Mouse (Mus musculus): ENCODE measurements around the gene Lcmt2.

The Lcmt2 gene

DNA sequence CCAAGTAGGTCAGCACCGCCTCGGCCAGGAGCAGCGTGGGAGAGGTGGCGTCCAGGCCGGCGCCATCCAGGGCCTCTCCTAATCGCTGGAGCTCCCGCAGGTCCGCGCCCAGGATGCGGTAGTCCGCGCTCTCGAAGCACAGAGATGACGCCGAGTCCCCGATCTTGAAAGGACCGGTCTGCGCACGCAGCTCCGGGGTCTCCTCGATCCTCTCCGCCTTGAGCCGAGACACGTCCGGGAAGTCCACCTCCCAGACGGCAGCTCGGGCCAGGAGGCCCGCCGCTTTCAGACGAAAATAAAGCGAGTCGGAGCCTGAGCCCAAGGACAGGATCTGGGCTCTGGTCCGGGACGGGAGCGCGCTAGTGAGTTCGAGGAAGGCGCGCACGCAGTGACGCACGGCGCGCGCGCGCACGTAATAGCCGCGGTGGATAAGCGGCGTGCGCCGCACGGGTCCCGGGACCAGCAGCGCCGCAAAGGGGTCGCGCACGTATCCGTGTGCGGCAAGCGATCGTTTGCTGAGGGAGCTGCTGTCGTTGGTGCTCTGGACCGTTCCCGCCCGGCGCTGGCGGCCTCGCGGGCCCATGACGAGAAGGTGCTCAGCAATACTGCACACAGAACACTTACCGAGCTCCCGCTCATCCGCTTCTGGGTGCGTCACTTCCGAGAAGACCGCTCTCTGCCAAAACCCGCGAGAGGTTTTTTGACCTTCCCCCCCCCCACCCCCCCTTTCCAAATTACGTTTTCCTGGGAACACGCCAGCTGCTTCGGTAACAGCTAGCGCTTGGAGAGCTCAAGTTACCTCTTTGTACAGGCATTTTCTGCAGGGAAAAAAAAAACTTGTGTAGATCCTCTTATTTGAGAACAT lies at the start of gene Lcmt2, which contains the start of gene Adal:
Gene Lcmt2 (minus strand): TSS at position 636 of the 865 bp plus-strand sequence.
Gene Adal (plus strand): TSS at position 411 of the 865 bp plus-strand sequence.
- Histone ChIP-seq H3K27me3 (ENCODE audit: control insufficient read depth, insufficient read depth, low read length, poor library complexity, severe bottlenecking) (no peaks in the 10 kb centered on the region), H3K36me3 (ENCODE audit: control insufficient read depth, insufficient read depth, low read length, poor library complexity, severe bottlenecking) (peaks cover 2% of the 10 kb centered on the region; the same call in 1 of the 2 replicates)
- peak; percentile 86 for DNase-seq (ENCODE audit: low read depth, low spot score)

DNA sequence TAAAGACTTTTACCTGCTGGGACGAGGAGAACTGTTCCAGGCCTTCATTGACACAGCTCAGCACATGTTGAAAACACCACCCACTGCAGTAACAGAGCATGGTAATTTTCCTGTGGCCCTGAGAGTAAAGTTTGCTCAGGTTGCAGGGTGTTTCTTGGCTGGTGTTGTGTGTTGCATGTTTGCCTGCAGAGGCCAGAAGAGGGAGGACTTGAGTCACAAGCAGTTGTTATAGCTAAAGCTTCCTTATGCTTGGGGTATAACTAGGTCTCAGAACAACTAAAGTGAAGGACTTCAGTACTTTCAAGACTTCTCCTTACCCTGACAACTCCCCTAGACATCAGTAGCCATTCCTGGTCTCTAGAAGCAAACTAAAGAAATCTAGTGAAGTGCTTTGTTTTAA lies 48.1 kb upstream of the Lcmt2 start:
- Histone ChIP-seq H3K27me3 (ENCODE audit: control insufficient read depth, insufficient read depth, low read length, poor library complexity, severe bottlenecking) (no peaks in the 10 kb centered on the region), H3K36me3 (ENCODE audit: control insufficient read depth, insufficient read depth, low read length, poor library complexity, severe bottlenecking) (peaks cover 24% of the 10 kb centered on the region)
- DNase-seq (ENCODE audit: low read depth, low spot score) = no peak

DNA sequence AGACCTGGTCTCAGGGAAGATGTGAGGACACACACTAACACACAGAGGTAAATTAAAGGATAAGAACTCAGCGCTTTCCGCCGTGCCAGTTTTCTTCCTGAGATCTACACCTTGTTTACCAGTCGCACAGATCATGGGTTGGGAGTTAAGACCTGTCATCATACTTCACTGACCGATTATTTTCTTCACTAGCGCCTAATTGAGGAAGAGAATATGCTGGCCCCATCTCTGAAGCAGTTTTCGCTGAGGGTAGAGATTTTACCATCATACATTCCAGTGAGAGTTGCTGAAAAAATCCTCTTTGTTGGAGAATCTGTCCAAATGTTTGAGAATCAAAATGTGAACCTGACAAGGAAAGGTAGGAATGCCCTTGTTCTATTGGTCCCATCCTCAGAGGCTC lies 43.7 kb upstream of the Lcmt2 start:
- no peak for DNase-seq (ENCODE audit: low read depth, low spot score)
- Histone ChIP-seq H3K36me3 (ENCODE audit: control insufficient read depth, insufficient read depth, low read length, poor library complexity, severe bottlenecking) (peaks cover 28% of the 10 kb centered on the region), H3K27me3 (ENCODE audit: control insufficient read depth, insufficient read depth, low read length, poor library complexity, severe bottlenecking) (no peaks in the 10 kb centered on the region)

DNA sequence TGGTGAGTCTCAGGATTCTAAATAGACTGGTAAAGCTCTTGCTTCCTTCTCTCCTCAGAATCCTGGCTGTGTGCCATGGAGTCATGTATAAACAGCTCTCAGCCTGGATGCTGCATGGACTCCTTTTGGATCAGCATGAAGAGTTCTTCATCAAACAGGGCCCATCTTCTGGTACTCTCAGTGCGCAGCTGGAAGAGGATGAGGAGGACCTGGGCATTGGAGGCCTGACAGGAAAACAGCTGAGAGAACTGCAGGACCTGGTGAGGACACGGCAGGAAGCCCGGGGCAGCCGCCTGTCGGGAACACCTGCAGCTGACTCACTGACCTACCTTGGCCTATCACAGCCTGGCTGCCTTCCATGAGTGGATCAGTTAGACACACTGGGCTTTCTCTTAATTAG lies 43.0 kb upstream of the Lcmt2 start:
- Histone ChIP-seq H3K27me3 (ENCODE audit: control insufficient read depth, insufficient read depth, low read length, poor library complexity, severe bottlenecking) (no peaks in the 10 kb centered on the region), H3K36me3 (ENCODE audit: control insufficient read depth, insufficient read depth, low read length, poor library complexity, severe bottlenecking) (peaks cover 33% of the 10 kb centered on the region)
- DNase-seq (ENCODE audit: low read depth, low spot score) = no peak

DNA sequence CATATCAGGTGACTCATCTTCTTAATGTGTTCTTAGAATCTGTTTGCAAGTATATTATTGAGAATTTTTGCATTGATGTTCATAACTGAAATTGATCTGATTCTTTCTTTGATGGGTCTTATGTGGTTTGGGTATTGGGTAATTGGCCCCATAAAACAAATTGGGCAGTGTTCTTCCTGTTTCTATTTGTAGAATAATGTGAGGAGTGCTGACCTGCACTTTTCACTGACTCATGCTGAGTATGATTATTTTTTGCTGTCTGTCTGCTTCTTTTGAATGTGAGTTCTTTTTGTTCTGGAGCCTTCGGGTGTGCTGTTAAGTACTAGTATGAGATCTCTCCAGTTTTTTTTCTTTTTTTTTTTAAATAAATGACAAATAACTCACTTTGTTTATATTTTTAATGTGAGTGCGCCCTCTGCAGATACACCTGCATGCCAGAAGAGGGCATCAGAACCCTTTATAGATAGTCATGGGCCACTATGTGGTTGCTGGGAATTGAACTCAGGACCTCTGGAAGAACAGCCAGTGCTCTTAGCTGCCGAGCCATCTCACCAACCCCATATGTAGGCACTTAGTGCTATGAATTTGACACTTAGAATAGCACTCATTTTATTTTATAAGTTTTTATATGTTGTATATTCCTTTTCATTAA lies 38.5 kb upstream of the Lcmt2 start:
- DNase-seq (ENCODE audit: low read depth, low spot score) = peak; percentile 8
- no peaks in the 10 kb centered on the region for H3K27me3 ChIP-seq (ENCODE audit: control insufficient read depth, insufficient read depth, low read length, poor library complexity, severe bottlenecking)
- H3K36me3 ChIP-seq (ENCODE audit: control insufficient read depth, insufficient read depth, low read length, poor library complexity, severe bottlenecking) = peaks cover 19% of the 10 kb centered on the region

DNA sequence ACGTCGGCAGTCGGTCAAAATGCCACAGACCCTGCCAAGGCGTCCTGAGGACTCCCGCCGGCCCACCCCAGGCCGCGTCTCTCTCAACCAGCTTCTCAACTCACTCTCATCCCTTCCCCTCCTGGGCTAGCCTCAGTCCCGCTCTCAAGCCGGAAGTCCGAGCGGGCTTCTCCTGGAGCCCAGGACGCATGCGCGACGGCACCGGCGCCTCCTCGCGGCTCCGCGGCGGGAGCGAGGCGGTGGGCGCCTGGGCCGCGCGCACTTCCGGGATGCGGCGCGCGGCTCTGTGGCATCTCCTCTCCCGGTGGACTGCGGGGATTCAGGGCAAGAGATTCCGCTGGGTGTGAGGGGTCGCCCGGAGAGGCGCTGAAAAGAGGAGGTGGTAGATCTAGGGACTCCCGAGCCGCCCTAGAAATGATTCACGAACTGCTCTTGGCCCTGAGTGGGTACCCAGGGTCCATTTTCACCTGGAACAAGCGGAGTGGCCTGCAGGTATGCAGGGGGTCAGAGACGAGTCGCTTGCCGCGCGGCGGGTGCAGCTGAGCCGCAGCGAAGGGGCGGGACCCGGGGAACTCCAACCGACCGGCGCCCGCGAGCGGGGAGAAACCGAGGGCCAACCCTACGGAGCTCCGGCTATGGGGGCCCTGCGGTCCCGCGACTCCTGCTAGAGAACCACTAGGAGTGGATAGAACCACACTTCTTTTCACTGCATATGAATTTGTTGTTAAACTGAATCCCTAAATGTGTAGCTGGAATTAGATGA lies 30.7 kb upstream of the Lcmt2 start, which contains the start of gene Zscan29:
Gene Zscan29 (minus strand): TSS at position 146 of the 763 bp plus-strand sequence.
- peaks cover 5% of the 10 kb centered on the region; the same call in 1 of the 2 replicates for H3K36me3 ChIP-seq (ENCODE audit: control insufficient read depth, insufficient read depth, low read length, poor library complexity, severe bottlenecking)
- peak; percentile 92 for DNase-seq (ENCODE audit: low read depth, low spot score)
- H3K27me3 ChIP-seq (ENCODE audit: control insufficient read depth, insufficient read depth, low read length, poor library complexity, severe bottlenecking) = no peaks in the 10 kb centered on the region

DNA sequence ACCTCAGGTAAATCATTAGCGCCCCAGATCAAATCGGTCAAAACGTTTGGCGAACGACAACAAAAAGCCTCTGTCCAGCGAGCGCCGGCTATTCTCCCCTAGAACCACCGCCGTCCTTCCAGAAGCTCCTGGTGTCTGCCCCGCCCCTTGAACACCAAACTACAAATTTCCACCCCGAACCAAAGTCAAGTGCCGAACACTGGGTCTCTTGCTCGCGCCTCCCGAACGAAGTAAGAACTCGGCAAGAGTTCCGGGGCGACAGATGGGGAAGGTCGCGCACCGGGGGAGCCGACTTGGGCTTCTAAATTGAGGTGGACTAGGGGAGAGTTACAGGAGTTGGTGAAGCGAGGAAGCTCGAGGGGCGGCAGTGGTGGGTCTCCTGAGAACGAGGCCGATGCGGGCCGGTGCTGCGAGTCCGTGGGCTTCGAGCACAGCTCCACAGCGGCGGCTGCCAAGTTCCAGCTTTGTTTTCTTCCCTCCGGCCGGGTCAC lies 30.1 kb upstream of the Lcmt2 start, which contains the start of gene Tubgcp4:
Gene Tubgcp4 (plus strand): TSS at position 174 of the 491 bp plus-strand sequence.
- no peaks in the 10 kb centered on the region for H3K27me3 ChIP-seq (ENCODE audit: control insufficient read depth, insufficient read depth, low read length, poor library complexity, severe bottlenecking)
- DNase-seq (ENCODE audit: low read depth, low spot score) = peak; percentile 42
- peaks cover 7% of the 10 kb centered on the region; the same call in 1 of the 2 replicates for H3K36me3 ChIP-seq (ENCODE audit: control insufficient read depth, insufficient read depth, low read length, poor library complexity, severe bottlenecking)

DNA sequence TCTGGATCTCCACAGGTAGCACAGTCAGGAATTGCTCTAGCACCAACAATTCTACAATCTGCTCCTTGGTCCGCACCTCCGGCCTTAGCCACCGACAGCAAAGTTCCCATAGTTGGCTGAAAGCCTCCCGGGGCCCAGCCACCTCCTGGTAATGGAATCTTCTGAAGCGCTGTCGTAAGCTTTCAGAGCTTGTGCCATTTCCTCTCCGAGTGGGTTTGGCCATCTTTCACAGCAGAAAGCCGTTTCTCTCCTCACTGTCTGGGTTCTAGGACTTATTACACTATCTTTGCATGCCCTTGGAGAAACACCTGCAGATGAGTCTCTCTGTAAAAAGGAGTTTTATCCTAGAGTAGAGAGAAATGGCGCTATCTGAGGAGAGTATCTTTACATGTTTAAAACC lies 29.4 kb upstream of the Lcmt2 start:
- DNase-seq (ENCODE audit: low read depth, low spot score) = peak; percentile 30
- 0 out of 2 replicates have a peak, but pooled peaks cover 5% of the 10 kb centered on the region for H3K36me3 ChIP-seq (ENCODE audit: control insufficient read depth, insufficient read depth, low read length, poor library complexity, severe bottlenecking)
- no peaks in the 10 kb centered on the region for H3K27me3 ChIP-seq (ENCODE audit: control insufficient read depth, insufficient read depth, low read length, poor library complexity, severe bottlenecking)

DNA sequence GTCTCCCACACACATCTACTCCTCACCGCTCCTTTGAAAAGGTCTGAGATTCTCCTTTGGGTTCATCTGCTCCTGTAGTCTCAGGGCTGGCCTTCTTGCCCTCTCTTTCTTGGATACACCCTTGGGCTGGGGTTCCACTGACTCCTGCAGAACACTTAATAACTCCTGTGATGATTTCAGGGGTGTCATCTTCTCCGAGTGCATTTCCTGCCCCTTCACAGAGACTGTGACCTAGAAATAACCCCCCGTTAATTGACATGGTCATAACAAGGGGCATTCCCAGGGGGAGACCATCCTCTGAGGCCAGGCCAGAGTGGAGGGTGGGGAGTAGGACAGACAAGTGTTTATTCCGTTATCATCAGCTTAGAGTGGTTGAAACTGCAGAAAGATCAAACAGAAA lies 28.7 kb upstream of the Lcmt2 start:
- Histone ChIP-seq H3K36me3 (ENCODE audit: control insufficient read depth, insufficient read depth, low read length, poor library complexity, severe bottlenecking) (0 out of 2 replicates have a peak, but pooled peaks cover 5% of the 10 kb centered on the region), H3K27me3 (ENCODE audit: control insufficient read depth, insufficient read depth, low read length, poor library complexity, severe bottlenecking) (no peaks in the 10 kb centered on the region)
- no peak for DNase-seq (ENCODE audit: low read depth, low spot score)

DNA sequence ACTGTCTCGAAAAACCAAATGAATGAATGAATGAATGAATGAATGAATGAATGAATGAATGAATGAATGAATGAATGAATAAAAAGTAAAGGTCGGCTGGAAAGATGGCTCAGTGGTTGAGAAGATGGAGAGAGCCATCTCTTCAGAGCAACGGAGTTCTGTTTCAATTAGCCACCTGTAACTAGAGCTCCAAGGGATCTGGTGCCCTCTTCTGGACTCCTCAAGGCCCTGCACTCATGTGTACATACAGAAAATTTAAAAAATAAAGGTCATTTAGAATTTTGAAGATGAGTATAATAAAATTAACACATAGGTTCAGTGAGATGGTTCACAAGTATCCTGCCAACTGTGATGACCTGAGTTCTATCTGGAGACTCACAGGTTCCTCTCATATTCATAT lies 12.6 kb upstream of the Lcmt2 start:
- Histone ChIP-seq H3K36me3 (ENCODE audit: control insufficient read depth, insufficient read depth, low read length, poor library complexity, severe bottlenecking) (peaks cover 2% of the 10 kb centered on the region), H3K27me3 (ENCODE audit: control insufficient read depth, insufficient read depth, low read length, poor library complexity, severe bottlenecking) (no peaks in the 10 kb centered on the region)
- DNase-seq (ENCODE audit: low read depth, low spot score) = no peak

DNA sequence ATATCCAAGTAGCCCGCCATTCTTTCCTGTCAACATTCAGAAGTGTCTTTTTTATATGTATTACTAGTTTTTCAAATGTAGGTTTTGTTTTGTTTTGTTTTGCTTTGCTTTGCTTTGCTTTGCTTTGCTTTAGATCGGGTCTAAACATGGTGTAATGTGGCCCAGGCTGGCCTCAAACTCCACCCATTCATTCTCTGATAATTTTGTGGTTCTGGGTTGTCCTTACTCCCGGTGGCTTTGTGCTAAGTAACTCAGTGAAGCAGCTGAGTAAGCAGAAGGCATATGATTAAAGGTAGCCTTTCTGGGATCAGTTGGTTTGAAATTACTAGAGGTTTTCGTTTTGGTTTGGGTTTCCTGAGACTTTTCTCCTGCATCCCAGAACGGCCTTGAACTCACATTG lies 9.2 kb upstream of the Lcmt2 start:
- Histone ChIP-seq H3K27me3 (ENCODE audit: control insufficient read depth, insufficient read depth, low read length, poor library complexity, severe bottlenecking) (no peaks in the 10 kb centered on the region), H3K36me3 (ENCODE audit: control insufficient read depth, insufficient read depth, low read length, poor library complexity, severe bottlenecking) (peaks cover 8% of the 10 kb centered on the region)
- no peak for DNase-seq (ENCODE audit: low read depth, low spot score)

DNA sequence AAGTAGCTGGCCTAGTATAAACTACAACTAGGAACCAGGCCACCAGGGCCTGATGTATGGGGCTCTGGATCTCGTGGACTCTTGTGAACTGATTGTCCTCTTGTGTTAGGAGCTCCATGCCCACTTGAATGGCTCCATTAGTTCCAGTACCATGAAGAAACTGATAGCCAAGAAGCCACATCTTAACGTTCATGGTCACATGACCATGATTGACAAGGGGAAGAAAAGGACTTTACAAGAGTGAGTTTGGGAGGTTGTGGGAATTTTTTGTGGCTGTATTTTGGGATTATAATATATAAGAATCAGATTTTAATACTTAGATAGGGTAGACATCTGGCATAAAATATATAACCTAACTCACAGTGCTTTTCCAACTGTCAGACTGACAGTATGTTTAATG lies 2.0 kb upstream of the Lcmt2 start:
- Histone ChIP-seq H3K27me3 (ENCODE audit: control insufficient read depth, insufficient read depth, low read length, poor library complexity, severe bottlenecking) (no peaks in the 10 kb centered on the region), H3K36me3 (ENCODE audit: control insufficient read depth, insufficient read depth, low read length, poor library complexity, severe bottlenecking) (peaks cover 10% of the 10 kb centered on the region; the same call in 1 of the 2 replicates)
- DNase-seq (ENCODE audit: low read depth, low spot score) = no peak

DNA sequence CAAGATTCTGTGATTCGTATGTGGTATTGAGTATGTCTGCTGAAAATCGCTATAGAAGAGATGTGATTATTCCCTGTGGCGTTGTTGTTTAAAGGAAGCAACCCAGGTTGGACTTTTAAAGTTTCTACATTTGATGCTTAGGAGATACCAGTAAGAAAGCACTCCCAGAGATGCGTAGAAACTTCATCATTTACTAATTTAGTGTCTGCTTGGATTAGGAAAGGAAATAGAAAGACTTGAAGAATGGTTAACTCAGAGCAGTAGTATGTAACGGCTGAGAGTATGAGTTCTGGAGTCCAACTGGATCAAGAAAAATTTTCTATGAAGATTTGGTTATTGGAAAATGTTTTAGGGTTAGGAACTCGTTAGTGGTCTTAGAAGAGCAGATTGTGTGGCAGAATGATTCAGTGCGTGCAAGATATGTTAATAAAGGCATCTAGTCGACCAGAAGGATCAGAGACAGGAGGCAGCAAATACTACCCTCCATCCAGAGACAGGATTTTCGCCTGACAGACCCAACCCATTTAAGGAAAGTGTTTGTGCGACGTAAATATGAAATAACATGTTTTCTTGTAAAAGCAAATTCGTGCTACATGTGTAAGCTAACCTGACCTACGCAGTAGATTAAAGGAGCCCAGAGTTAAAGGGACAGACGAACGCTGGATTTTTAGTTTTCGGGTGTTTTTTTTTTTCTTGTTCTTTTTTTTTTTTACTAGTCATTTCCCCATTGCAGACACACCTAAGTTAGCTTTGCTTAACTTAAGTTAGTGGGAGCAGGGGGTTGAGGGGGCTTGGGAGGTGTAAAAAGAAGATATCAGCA lies 973 bp upstream of the Lcmt2 start:
- H3K27me3 ChIP-seq (ENCODE audit: control insufficient read depth, insufficient read depth, low read length, poor library complexity, severe bottlenecking) = no peaks in the 10 kb centered on the region
- peaks cover 2% of the 10 kb centered on the region; the same call in 1 of the 2 replicates for H3K36me3 ChIP-seq (ENCODE audit: control insufficient read depth, insufficient read depth, low read length, poor library complexity, severe bottlenecking)
- no peak for DNase-seq (ENCODE audit: low read depth, low spot score)

Data from splenic B cell, adult 2 months (primary cell).